Mouse (Mus musculus) heart, postnatal 0 days (tissue): ENCODE measurements around the gene Cdc42bpg. TPM values are rescaled to one million over a fixed set of nuclear protein-coding genes. Genes with fewer than 3 reads are reported as not detected.

ENCODE experiments used
- ATAC-seq: fragments of 200-750 bp; cut with Nextera tagmentation; 2 replicates; pipeline ENCODE4 v1.8.0; 2017; ENCODE audit warnings: low read depth, moderate number of reproducible peaks, moderate library complexity; ENCODE audit not compliant: insufficient read depth
- DNase-seq: peaks from one replicate; pipeline ENCODE4 v3.0.0-alpha.2; 2016; ENCODE audit warnings: low spot score
- H3K27ac ChIP-seq: fragments of 300-500 bp; sonication (generic); 2 replicates; pipeline ENCODE4 v1.5.1; 2014; ENCODE audit warnings: low read depth, mild to moderate bottlenecking
- H3K27me3 ChIP-seq: fragments of 300-500 bp; sonication (generic); 2 replicates; pipeline ENCODE4 v1.6.1; 2014; ENCODE audit warnings: low read length, mixed read lengths; ENCODE audit not compliant: control insufficient read depth, insufficient read depth
- H3K36me3 ChIP-seq: fragments of 300-500 bp; sonication (generic); replicated peaks from 2 replicates; pipeline ENCODE4 v1.6.1; 2014; ENCODE audit warnings: low read length, mixed read lengths; ENCODE audit not compliant: control insufficient read depth, insufficient read depth
- H3K4me1 ChIP-seq: fragments of 300-500 bp; sonication (generic); 2 replicates; pipeline ENCODE4 v1.6.1; 2014; ENCODE audit warnings: antibody characterized with exemption; ENCODE audit not compliant: control insufficient read depth, insufficient read depth
- H3K4me2 ChIP-seq: fragments of 300-500 bp; sonication (generic); 2 replicates; pipeline ENCODE4 v1.6.1; 2014; ENCODE audit warnings: low read depth, mild to moderate bottlenecking, low read length, moderate library complexity
- H3K4me3 ChIP-seq: fragments of 300-500 bp; sonication (generic); 2 replicates; pipeline ENCODE4 v1.5.1; 2014; ENCODE audit warnings: low read depth, low read length
- H3K9ac ChIP-seq: fragments of 300-500 bp; sonication (generic); replicated peaks from 2 replicates; pipeline ENCODE4 v1.6.1; 2014; ENCODE audit warnings: low read depth, low read length, mixed read lengths
- H3K9me3 ChIP-seq: fragments of 300-500 bp; sonication (generic); replicated peaks from 2 replicates; pipeline ENCODE4 v1.6.1; 2016; ENCODE audit warnings: low read length; ENCODE audit not compliant: control insufficient read depth
- CTCF ChIP-seq: IDR thresholded peaks from 2 replicates; pipeline ENCODE4 v1.5.1; 2016; ENCODE audit warnings: antibody characterized with exemption, control low read depth, low read depth
- EP300 ChIP-seq: IDR thresholded peaks from 2 replicates; pipeline ENCODE4 v1.6.1; 2016; ENCODE audit warnings: antibody characterized with exemption, low read depth
- WGBS: fragments of 180-500 bp; shearing (Covaris S2); extraction: QIAGEN DNeasy Blood & Tissue Kit; methylation state at CpG from one replicate; pipeline ENCODE4 v1.1.7; 2014; 5-methylcytosine and 5-hydroxymethylcytosine counted together
- polyA plus RNA-seq: library from polyadenylated mRNA; unstranded; fragments of >200 nt; fragmentation: Nextera tagmentation; extraction: Ambion mirVana; gene quantifications from 2 replicates; pipeline ENCODE4 v1.2.1, GENCODE M21; 2015
- total RNA-seq: library from RNA; depleted of rRNA; stranded (reverse); fragments of >200 nt; gene quantifications from 2 replicates; pipeline ENCODE4 v1.2.3, GENCODE M21; 2014; ENCODE audit warnings: low replicate concordance

The Cdc42bpg gene
- total and polyA plus RNA-seq, 2 experiments from 2014 or later, result 0.51 to 9.5 TPM

GRCm38 (mm10) chr19:6281122-6282020 is 24.9 kb upstream of the Cdc42bpg start:
- TF ChIP-seq CTCF (no peak), EP300 (no peak)
- DNase-seq (no peak), ATAC-seq (no peak)
- Histone ChIP-seq H3K27me3 (no peaks in the 10 kb centered on the region), H3K4me3 (no peak overlapping the region), H3K4me1 (peaks cover 52% of the 10 kb centered on the region), H3K36me3 (peaks cover 46% of the 10 kb centered on the region), H3K27ac (no peak overlapping the region), H3K4me2 (no peak overlapping the region), H3K9me3 (no peaks in the 10 kb centered on the region), H3K9ac (no peak overlapping the region)
- 77% methylated on average over 14 of the region's 14 CpGs for WGBS

- no peak overlapping the region for H3K4me2 ChIP-seq
- 86% methylated on average over 5 of the region's 5 CpGs for WGBS
- no peaks in the 10 kb centered on the region for H3K27me3 ChIP-seq
- peaks cover 46% of the 10 kb centered on the region for H3K36me3 ChIP-seq
- DNase-seq, result no peak
- H3K4me1 ChIP-seq, result peaks cover 67% of the 10 kb centered on the region
- no peaks in the 10 kb centered on the region for H3K9me3 ChIP-seq
- H3K27ac ChIP-seq, result no peak overlapping the region
- ATAC-seq, result no peak
- H3K4me3 ChIP-seq, result no peak overlapping the region
- H3K9ac ChIP-seq, result no peak overlapping the region
- TF ChIP-seq EP300 (no peak), CTCF (no peak)
Measured at GRCm38 (mm10) chr19:6283001-6283400, 23.3 kb upstream of the Cdc42bpg start.

- 27% methylated on average over 12 of the region's 12 CpGs for WGBS
- H3K4me3 ChIP-seq, result no peak overlapping the region
- peak overlapping the region; percentile 24 for H3K4me2 ChIP-seq
- H3K27ac ChIP-seq, result peak overlapping the region; percentile 82
- peak; percentile 61 for ATAC-seq
- peaks cover 54% of the 10 kb centered on the region for H3K4me1 ChIP-seq
- DNase-seq, result peak; percentile 70
- no peaks in the 10 kb centered on the region for H3K27me3 ChIP-seq
- no peak overlapping the region for H3K9ac ChIP-seq
- TF ChIP-seq CTCF, result no peak
- peaks cover 44% of the 10 kb centered on the region for H3K36me3 ChIP-seq
- no peaks in the 10 kb centered on the region for H3K9me3 ChIP-seq
Measured at GRCm38 (mm10) chr19:6284502-6284901, 21.8 kb upstream of the Cdc42bpg start.

- ATAC-seq, result no peak
- Histone ChIP-seq H3K4me2 (peak overlapping the region; percentile 11; the same call in 1 of the 2 replicates), H3K4me1 (peaks cover 50% of the 10 kb centered on the region), H3K9me3 (no peaks in the 10 kb centered on the region), H3K36me3 (peaks cover 46% of the 10 kb centered on the region), H3K27ac (peak overlapping the region; percentile 82), H3K27me3 (no peaks in the 10 kb centered on the region), H3K9ac (no peak overlapping the region), H3K4me3 (no peak overlapping the region)
- no peak for TF ChIP-seq CTCF
- TF ChIP-seq EP300, result no peak
- DNase-seq, result no peak
- WGBS, result 49% methylated on average over 8 of the region's 8 CpGs
Measured at GRCm38 (mm10) chr19:6285226-6285625, 21.0 kb upstream of the Cdc42bpg start.

GRCm38 (mm10) chr19:6285632-6286433 is 20.4 kb upstream of the Cdc42bpg start:
- no peak overlapping the region for H3K9ac ChIP-seq
- H3K4me3 ChIP-seq, result no peak overlapping the region
- H3K4me2 ChIP-seq, result peak overlapping the region; percentile 11; the same call in 1 of the 2 replicates

More at GRCm38 (mm10) chr19:6285632-6286433, 20.4 kb upstream of the Cdc42bpg start:
- peaks cover 47% of the 10 kb centered on the region for H3K4me1 ChIP-seq
- TF ChIP-seq CTCF (no peak), EP300 (no peak)
- DNase-seq (peak; percentile 30), ATAC-seq (peak; percentile 45)
- no peaks in the 10 kb centered on the region for H3K9me3 ChIP-seq
- 26% methylated on average over 7 of the region's 7 CpGs for WGBS
- H3K36me3 ChIP-seq, result peaks cover 40% of the 10 kb centered on the region
- no peaks in the 10 kb centered on the region for H3K27me3 ChIP-seq
- H3K27ac ChIP-seq, result peak overlapping the region; percentile 82
